Mouse (Mus musculus): ENCODE data around the gene Slc25a40. TPM values are rescaled to one million over a fixed set of nuclear protein-coding genes. Genes with fewer than 3 reads are reported as not detected.

Slc25a40 gene
- total RNA-seq (2021), result 1 to 10 TPM; 3.3 to 4.5 TPM
- long read RNA-seq, experiment 1, partial matches to known transcripts, result 1 of 7 reads
- long read RNA-seq, experiment 1, other reads (novel, unspliced or antisense), result 3 of 7 reads
- long read RNA-seq, experiment 2, partial matches to known transcripts, result 0 of 4 reads
- long read RNA-seq, experiment 2, other reads (novel, unspliced or antisense), result 2 of 4 reads

- peak; percentile 96 for DNase-seq
- peak within 1 kb of the TSS; percentile 98 for H3K4me3 ChIP-seq
- H3K27ac ChIP-seq, result peak within 1 kb of the TSS; percentile 85
- no peak for TF ChIP-seq CTCF (IDR thresholded peaks at IDR 0.05)
- intact Hi-C loops (cut with DNase I), result loop anchor here (5.0 to 10.0 kb wide), 4 partner anchors 55 to 740 kb away; partner anchors contain the start of genes Adam22, Crot and Dmtf1
Measured at GRCm38 (mm10) chr5:8422157-8422931, at the start of gene Slc25a40, which contains the start of gene Dbf4. TSS of gene Slc25a40 (plus strand) at chr5:8422850. TSS of gene Dbf4 (minus strand) at chr5:8422716.

- Histone ChIP-seq H3K4me3 (no peak overlapping the region), H3K27ac (no peak overlapping the region)
- DNase-seq, result no peak
- no peak for TF ChIP-seq CTCF (IDR thresholded peaks at IDR 0.05)
- intact Hi-C loops (cut with DNase I), result no loop called here
Measured at GRCm38 (mm10) chr5:8373415-8373814, 49.2 kb upstream of the Slc25a40 start.

GRCm38 (mm10) chr5:8374297-8374906 lies 48.2 kb upstream of the Slc25a40 start:
- no peak overlapping the region for H3K4me3 ChIP-seq
- no peak for TF ChIP-seq CTCF (IDR thresholded peaks at IDR 0.05)
- DNase-seq, result no peak
- intact Hi-C loops (cut with DNase I), result no loop called here
- H3K27ac ChIP-seq, result no peak overlapping the region

GRCm38 (mm10) chr5:8393891-8394583 lies 28.6 kb upstream of the Slc25a40 start:
- no peak for TF ChIP-seq CTCF (IDR thresholded peaks at IDR 0.05)
- DNase-seq, result no peak
- Histone ChIP-seq H3K4me3 (no peak overlapping the region), H3K27ac (no peak overlapping the region)
- intact Hi-C loops (cut with DNase I), result no loop called here

- intact Hi-C loops (cut with DNase I), result no loop called here
- Histone ChIP-seq H3K4me3 (no peak overlapping the region), H3K27ac (no peak overlapping the region)
- no peak for TF ChIP-seq CTCF (IDR thresholded peaks at IDR 0.05)
- DNase-seq, result no peak
Measured at GRCm38 (mm10) chr5:8397587-8398249, 24.9 kb upstream of the Slc25a40 start.

- no peak for DNase-seq
- intact Hi-C loops (cut with DNase I), result no loop called here
- Histone ChIP-seq H3K27ac (no peak overlapping the region), H3K4me3 (no peak overlapping the region)
- peak; percentile 9; the same call in 1 of the 2 replicates for TF ChIP-seq CTCF (IDR thresholded peaks at IDR 0.05)
Measured at GRCm38 (mm10) chr5:8408746-8409145, 13.9 kb upstream of the Slc25a40 start.

GRCm38 (mm10) chr5:8416683-8417413 lies 5.8 kb upstream of the Slc25a40 start:
- H3K27ac ChIP-seq, result no peak overlapping the region
- no peak for DNase-seq
- no peak overlapping the region for H3K4me3 ChIP-seq
- intact Hi-C loops (cut with DNase I), result loop anchor here (10.0 kb wide), 1 partner anchor 362 kb away; no protein-coding TSS in a partner anchor
- no peak for TF ChIP-seq CTCF (IDR thresholded peaks at IDR 0.05)

- no peak overlapping the region for H3K4me3 ChIP-seq
- no peak overlapping the region for H3K27ac ChIP-seq
- intact Hi-C loops (cut with DNase I), result loop anchor here (10.0 kb wide), 1 partner anchor 363 kb away; no protein-coding TSS in a partner anchor
- no peak for TF ChIP-seq CTCF (IDR thresholded peaks at IDR 0.05)
- no peak for DNase-seq
Measured at GRCm38 (mm10) chr5:8417443-8417842, 5.2 kb upstream of the Slc25a40 start.

- Histone ChIP-seq H3K4me3 (peak overlapping the region; percentile 98), H3K27ac (no peak overlapping the region)
- intact Hi-C loops (cut with DNase I), result loop anchor here (5.0 to 10.0 kb wide), 4 partner anchors 54 to 741 kb away; partner anchors contain the start of genes Adam22, Crot and Dmtf1
- no peak for TF ChIP-seq CTCF (IDR thresholded peaks at IDR 0.05)
- DNase-seq, result no peak
Measured at GRCm38 (mm10) chr5:8421424-8421823, 1.2 kb upstream of the Slc25a40 start.

GRCm38 (mm10) chr5:8422932-8423928 lies 580 bp downstream of the Slc25a40 start:
- peak overlapping the region; percentile 98 for H3K4me3 ChIP-seq
- no peak for DNase-seq
- no peak for TF ChIP-seq CTCF (IDR thresholded peaks at IDR 0.05)
- peak overlapping the region; percentile 85 for H3K27ac ChIP-seq
- intact Hi-C loops (cut with DNase I), result loop anchor here (5.0 to 10.0 kb wide), 4 partner anchors 56 to 739 kb away; partner anchors contain the start of genes Adam22, Crot and Dmtf1
